ENCODE assay signal across 10 mouse cellular contexts in the genomic region with DNA sequence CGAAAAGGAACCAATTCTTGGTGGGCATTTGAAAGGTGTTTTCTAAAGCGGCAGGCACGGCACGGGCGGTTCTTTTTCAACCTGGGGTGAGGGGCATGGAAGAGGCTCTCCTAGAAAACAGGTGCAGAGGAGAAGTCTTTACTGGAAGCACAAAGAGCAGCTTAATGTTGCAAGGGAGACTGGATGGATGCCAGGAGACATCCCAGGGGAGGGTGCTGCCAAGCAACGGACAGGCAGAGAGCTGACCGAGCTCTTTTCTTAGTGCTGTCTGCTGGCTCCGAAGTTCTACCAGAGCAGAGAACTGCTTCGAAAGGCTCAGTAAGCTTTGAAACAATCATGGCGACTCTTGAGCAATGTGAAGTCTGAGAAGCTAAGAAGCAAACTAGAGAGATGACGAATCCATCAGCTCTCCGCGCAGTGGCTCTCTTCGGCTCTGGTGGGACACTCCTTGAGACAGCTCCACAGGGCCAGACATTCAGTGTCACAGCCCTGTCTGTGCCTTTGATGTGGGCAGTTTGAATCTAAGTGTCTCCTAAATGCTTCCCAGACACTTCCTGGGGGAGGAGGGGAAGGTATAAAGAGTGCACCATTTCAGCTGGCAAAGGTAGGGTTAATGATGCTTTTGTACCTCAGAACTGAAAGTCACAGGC. TPM values are rescaled to one million over a fixed set of nuclear protein-coding genes. Genes with fewer than 3 reads are reported as not detected.
A peak's percentile ranks its signal among the peaks of the same experiment; 100 is the strongest.
DNase-seq lines count a peak whose midpoint lies in the region; ATAC-seq and TF ChIP-seq lines count a peak whose summit lies in the region.
"Had no signal": no experiment of that assay in that cellular context is flagged by ENCODE, and none has a peak within 500 bp of the region (broad histone marks: within the 10 kb centered on the region; RNA-seq: fewer than 3 reads in every experiment).

No protein-coding gene starts in this region.

- peak overlapping the region; percentile 16 for H3K4me3 ChIP-seq in hindbrain, postnatal 0 days (ENCODE audit: low read length)
- H3K4me3 ChIP-seq in lung, embryonic 15.5 days = no peak overlapping the region
- H3K4me3 ChIP-seq: stomach, embryonic 15.5 days had no signal

- peaks cover 32% of the 10 kb centered on the region for H3K4me1 ChIP-seq in hindbrain, postnatal 0 days (ENCODE audit: insufficient read depth, low read length)
- H3K4me1 ChIP-seq in lung, embryonic 15.5 days = peaks cover 15% of the 10 kb centered on the region
- H3K4me1 ChIP-seq: stomach, embryonic 15.5 days had no signal

- peak overlapping the region; percentile 92 for H3K27ac ChIP-seq in hindbrain, postnatal 0 days
- H3K27ac ChIP-seq in lung, embryonic 15.5 days = peak overlapping the region; percentile 46; the same call in 1 of the 2 replicates
- H3K27ac ChIP-seq: stomach, embryonic 15.5 days had no signal

- TF ChIP-seq CTCF in hindbrain, postnatal 0 days (IDR thresholded peaks at IDR 0.05; ENCODE audit: low read depth) = no peak

- H3K36me3 ChIP-seq in hindbrain, postnatal 0 days (ENCODE audit: insufficient read depth, low read length) = no peaks in the 10 kb centered on the region
- H3K36me3 ChIP-seq in lung, embryonic 15.5 days = no peaks in the 10 kb centered on the region
- H3K36me3 ChIP-seq: stomach, embryonic 15.5 days had no signal

- peak; percentile 84 for ATAC-seq in hindbrain, postnatal 0 days
- ATAC-seq in lung, embryonic 15.5 days (ENCODE audit: borderline replicate concordance, extremely low read depth, low FRiP score, low TSS enrichment) = 0 out of 2 replicates have a peak, but pooled peaks have one; percentile 61

- H3K9me3 ChIP-seq in hindbrain, postnatal 0 days (ENCODE audit: low read length) = no peaks in the 10 kb centered on the region
- H3K9me3 ChIP-seq in lung, embryonic 15.5 days = no peaks in the 10 kb centered on the region
- H3K9me3 ChIP-seq: stomach, embryonic 15.5 days had no signal

- H3K4me2 ChIP-seq in hindbrain, postnatal 0 days (ENCODE audit: low read depth, low read length) = peak overlapping the region; percentile 48
- no peak overlapping the region for H3K4me2 ChIP-seq in lung, embryonic 15.5 days
- H3K4me2 ChIP-seq: stomach, embryonic 15.5 days had no signal

- peak; percentile 65 to 72 for DNase-seq in frontal cortex, postnatal 10 days (ENCODE audit: low spot score in 2 of 2)
- no peak for DNase-seq in frontal cortex, postnatal 36 days (ENCODE audit: low spot score in 2 of 2)
- DNase-seq in adrenal gland, postnatal 14 days = peak; percentile 90
- DNase-seq in gastrocnemius, postnatal 25 days = peak; percentile 86
- peak; percentile 95 for DNase-seq in hindbrain, postnatal 0 days (ENCODE audit: low spot score)
- DNase-seq in right cerebral cortex, adult 2 months (ENCODE audit: low spot score in 2 of 2) = peak; percentile 56 to 75
- DNase-seq in B cell, adult 2 months = no peak

- H3K27me3 ChIP-seq in hindbrain, postnatal 0 days (ENCODE audit: insufficient read depth, low read length) = no peaks in the 10 kb centered on the region
- no peaks in the 10 kb centered on the region for H3K27me3 ChIP-seq in lung, embryonic 15.5 days
- H3K27me3 ChIP-seq: stomach, embryonic 15.5 days had no signal

- 11% methylated on average over 14 of the region's 14 CpGs for WGBS in hindbrain, postnatal 0 days
- 51% methylated on average over 14 of the region's 14 CpGs for WGBS in lung, embryonic 15.5 days

- H3K9ac ChIP-seq in hindbrain, postnatal 0 days (replicated peaks; ENCODE audit: low read length) = peak overlapping the region; percentile 42
- H3K9ac ChIP-seq in lung, embryonic 15.5 days = no peak overlapping the region
- H3K9ac ChIP-seq: stomach, embryonic 15.5 days had no signal

RNA-seq across cellular contexts. Expression of gene Tuba1a, which starts 24.4 kb away (rescaled TPM):
- total RNA-seq in adrenal gland, postnatal 14 days (2021) = 124 and 185 TPM in 2 replicates
- 10 to 100 TPM; 43.5 to 52.6 TPM for total RNA-seq in gastrocnemius, postnatal 25 days (2021)
- total RNA-seq in hindbrain, postnatal 0 days (2014; rRNA removed) = 18,723 and 19,179 TPM in 2 replicates
- polyA plus RNA-seq in hindbrain, postnatal 0 days (2015; fragmentation: Nextera tagmentation; extraction: Ambion mirVana) = 11,647 and 12,500 TPM in 2 replicates
- 1,060 and 1,067 TPM in 2 replicates for polyA plus RNA-seq in lung, embryonic 15.5 days (2015; fragmentation: Nextera tagmentation; extraction: Ambion mirVana)

RNA-seq across cellular contexts. Expression of gene Gm49450, which starts 24.5 kb away (rescaled TPM):
- total RNA-seq in adrenal gland, postnatal 14 days (2021) = not detected in 2 replicates
- not detected for total RNA-seq in gastrocnemius, postnatal 25 days (2021)
- 1,661 and 1,767 TPM in 2 replicates for total RNA-seq in hindbrain, postnatal 0 days (2014; rRNA removed)
- not detected in 2 replicates for polyA plus RNA-seq in hindbrain, postnatal 0 days (2015; fragmentation: Nextera tagmentation; extraction: Ambion mirVana)
- not detected in 2 replicates for polyA plus RNA-seq in lung, embryonic 15.5 days (2015; fragmentation: Nextera tagmentation; extraction: Ambion mirVana)
- total RNA-seq: MEL had no signal
- polyA plus RNA-seq: stomach, embryonic 15.5 days had no signal

RNA-seq across cellular contexts. Expression of gene Tuba1b, which starts 43.5 kb away (rescaled TPM):
- total RNA-seq in adrenal gland, postnatal 14 days (2021) = 337 and 342 TPM in 2 replicates
- 10 to 100 TPM; 36.4 to 44.5 TPM for total RNA-seq in gastrocnemius, postnatal 25 days (2021)
- 3,512 and 3,813 TPM in 2 replicates for total RNA-seq in hindbrain, postnatal 0 days (2014; rRNA removed)
- 1,613 and 1,711 TPM in 2 replicates for polyA plus RNA-seq in hindbrain, postnatal 0 days (2015; fragmentation: Nextera tagmentation; extraction: Ambion mirVana)
- polyA plus RNA-seq in lung, embryonic 15.5 days (2015; fragmentation: Nextera tagmentation; extraction: Ambion mirVana) = 1,916 and 1,998 TPM in 2 replicates

RNA-seq across cellular contexts. Expression of gene Tuba1c, which starts 51.8 kb away (rescaled TPM):
- total RNA-seq in adrenal gland, postnatal 14 days (2021) = 200 and 223 TPM in 2 replicates
- 10 to 100 TPM in 1 of 2 experiments, 1 to 10 TPM in 1; 7.1 to 10.7 TPM for total RNA-seq in gastrocnemius, postnatal 25 days (2021)
- 43.8 and 58.3 TPM in 2 replicates for total RNA-seq in hindbrain, postnatal 0 days (2014; rRNA removed)
- polyA plus RNA-seq in hindbrain, postnatal 0 days (2015; fragmentation: Nextera tagmentation; extraction: Ambion mirVana) = 24.0 and 24.2 TPM in 2 replicates
- polyA plus RNA-seq in lung, embryonic 15.5 days (2015; fragmentation: Nextera tagmentation; extraction: Ambion mirVana) = 211 and 224 TPM in 2 replicates

RNA-seq across cellular contexts. Expression of gene Lmbr1l, which starts 59.9 kb away (rescaled TPM):
- 21.4 and 26.3 TPM in 2 replicates for total RNA-seq in adrenal gland, postnatal 14 days (2021)
- total RNA-seq in gastrocnemius, postnatal 25 days (2021) = 1 to 10 TPM; 6.1 to 6.6 TPM
- 28.7 and 51.0 TPM in 2 replicates for total RNA-seq in hindbrain, postnatal 0 days (2014; rRNA removed)
- 20.0 and 20.9 TPM in 2 replicates for polyA plus RNA-seq in hindbrain, postnatal 0 days (2015; fragmentation: Nextera tagmentation; extraction: Ambion mirVana)
- 14.8 and 15.8 TPM in 2 replicates for polyA plus RNA-seq in lung, embryonic 15.5 days (2015; fragmentation: Nextera tagmentation; extraction: Ambion mirVana)

Comparison
In these comparisons a context has a peak if more than half of its experiments do, and no peak if none do; other contexts are left out.
1. DNase-seq: peak in frontal cortex, postnatal 10 days (2 of 2), adrenal gland, postnatal 14 days (single experiment), gastrocnemius, postnatal 25 days (single experiment), hindbrain, postnatal 0 days (single experiment) and right cerebral cortex, adult 2 months (2 of 2); none in frontal cortex, postnatal 36 days (0 of 2) and B cell, adult 2 months (0 of 2).
2. RNA of gene Tuba1a, which starts 24.4 kb away (total RNA-seq): 18,723 to 19,179 TPM in hindbrain, postnatal 0 days; 124 to 185 TPM in adrenal gland, postnatal 14 days and 43.5 to 52.6 TPM in gastrocnemius, postnatal 25 days; every median in the first group is over 100 times any median in the second.
3. RNA of gene Gm49450, which starts 24.5 kb away (total RNA-seq): 1,661 to 1,767 TPM in hindbrain, postnatal 0 days; not detected in adrenal gland, postnatal 14 days and not detected in gastrocnemius, postnatal 25 days; every median in the first group is over 1,000 times any median in the second.
4. RNA of gene Tuba1b, which starts 43.5 kb away (total RNA-seq): 3,512 to 3,813 TPM in hindbrain, postnatal 0 days; 337 to 342 TPM in adrenal gland, postnatal 14 days and 36.4 to 44.5 TPM in gastrocnemius, postnatal 25 days; every median in the first group is over 10 times any median in the second.